In genomic region chr17:44518156-44518555, GRCm38 (mm10) we compare ENCODE assay signal across 16 mouse cellular contexts.
DNase-seq lines count a peak whose midpoint lies in the region; TF ChIP-seq lines count a peak whose summit lies in the region.
"Had no signal": no experiment of that assay in that cellular context is flagged by ENCODE, and none has a peak within 500 bp of the region (broad histone marks: within the 10 kb centered on the region; RNA-seq: fewer than 3 reads in every experiment).

No protein-coding gene starts in this region.

- DNase-seq in cerebellum, adult 9-11 months, result no peak
- DNase-seq: adrenal gland, adult 2 months; adrenal gland, adult 8-10 months; adrenal gland, postnatal 10 days; adrenal gland, postnatal 14 days; adrenal gland, postnatal 25 days; adrenal gland, postnatal 36 days; B cell, adult 2 months; cerebellum, adult 11 months; cerebellum, adult 11-12 months; cerebellum, adult 18-20 months; cerebellum, adult 2 months had no signal

- H3K36me3 ChIP-seq in myocyte (ENCODE audit: control insufficient read depth, insufficient read depth), result no peaks in the 10 kb centered on the region
- H3K36me3 ChIP-seq: G1E had no signal

- no peak for TF ChIP-seq POLR2A in myocyte (IDR thresholded peaks at IDR 0.05; ENCODE audit: insufficient read length, low read depth)

- H3K4me3 ChIP-seq in myocyte, result no peak overlapping the region

- no peak overlapping the region for H3ac ChIP-seq in myocyte (ENCODE audit: control insufficient read depth, insufficient read length)

- no peak overlapping the region for H3K4me2 ChIP-seq in myocyte (ENCODE audit: low read depth)

- H3K27me3 ChIP-seq in myocyte (ENCODE audit: control insufficient read depth, insufficient read depth, insufficient read length), result no peaks in the 10 kb centered on the region
- H3K27me3 ChIP-seq: CH12.LX, Patski had no signal

- H3K79me2 ChIP-seq in myocyte (ENCODE audit: control insufficient read depth, insufficient read depth), result no peaks in the 10 kb centered on the region

TF ChIP-seq in myocyte, 11 proteins besides CTCF, POLR2A, EP300 and RAD21:
- TF ChIP-seq MAX (IDR thresholded peaks at IDR 0.05; ENCODE audit: low read depth) (no peak), MYOD1 (IDR thresholded peaks at IDR 0.05; ENCODE audit: control insufficient read depth in 1 of 3, insufficient read length in 2 of 3, low read depth in 2 of 3) (peak in 2 of 3 experiments; percentile 56 to 67), SRF (IDR thresholded peaks at IDR 0.05; ENCODE audit: control insufficient read depth, insufficient read length, low read depth) (no peak), TCF3 (IDR thresholded peaks at IDR 0.05; ENCODE audit: insufficient read length, low read depth) (no peak), REST (IDR thresholded peaks at IDR 0.05; ENCODE audit: insufficient read depth, insufficient read length) (no peak), USF1 (IDR thresholded peaks at IDR 0.05; ENCODE audit: low read depth) (no peak), MYOG (IDR thresholded peaks at IDR 0.05; ENCODE audit: control insufficient read depth in 1 of 3, insufficient read depth in 1 of 3, insufficient read length in 2 of 3, low read depth in 2 of 3) (peak in 2 of 3 experiments; percentile 7 to 14)
